Mouse (Mus musculus) induced T-regulatory cell, adult 2 months (primary cell): ENCODE data around the gene Doc2b.

Experiments used
- DNase-seq: peaks from one replicate; pipeline ENCODE4 v3.0.0-alpha.2; 2012; ENCODE audit warnings: low read depth

Doc2b gene

DNA sequence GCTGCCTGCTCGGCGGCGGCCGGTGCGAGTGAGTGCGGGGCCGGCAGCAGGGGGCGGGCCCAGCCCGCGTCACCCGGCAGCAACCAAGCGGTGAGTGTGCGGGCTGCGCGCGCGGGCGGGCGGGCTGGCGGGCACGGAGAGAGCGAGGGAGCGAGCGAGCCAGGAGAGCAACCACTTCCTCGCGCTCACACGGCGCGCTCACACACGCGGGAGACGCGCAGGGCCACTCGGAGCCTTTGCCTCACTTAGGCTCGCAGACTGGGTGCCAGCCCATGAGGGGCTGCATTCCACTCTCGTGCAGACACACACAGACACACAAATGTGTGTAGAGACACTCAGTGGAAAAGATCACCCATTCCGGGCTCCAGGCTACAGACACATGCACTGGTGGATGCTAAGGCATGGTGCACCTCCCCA, at the start of gene Doc2b:
Gene Doc2b, minus strand, starts transcription at position 21 of the 417 bp plus-strand sequence.
- peak; percentile 23 for DNase-seq

DNA sequence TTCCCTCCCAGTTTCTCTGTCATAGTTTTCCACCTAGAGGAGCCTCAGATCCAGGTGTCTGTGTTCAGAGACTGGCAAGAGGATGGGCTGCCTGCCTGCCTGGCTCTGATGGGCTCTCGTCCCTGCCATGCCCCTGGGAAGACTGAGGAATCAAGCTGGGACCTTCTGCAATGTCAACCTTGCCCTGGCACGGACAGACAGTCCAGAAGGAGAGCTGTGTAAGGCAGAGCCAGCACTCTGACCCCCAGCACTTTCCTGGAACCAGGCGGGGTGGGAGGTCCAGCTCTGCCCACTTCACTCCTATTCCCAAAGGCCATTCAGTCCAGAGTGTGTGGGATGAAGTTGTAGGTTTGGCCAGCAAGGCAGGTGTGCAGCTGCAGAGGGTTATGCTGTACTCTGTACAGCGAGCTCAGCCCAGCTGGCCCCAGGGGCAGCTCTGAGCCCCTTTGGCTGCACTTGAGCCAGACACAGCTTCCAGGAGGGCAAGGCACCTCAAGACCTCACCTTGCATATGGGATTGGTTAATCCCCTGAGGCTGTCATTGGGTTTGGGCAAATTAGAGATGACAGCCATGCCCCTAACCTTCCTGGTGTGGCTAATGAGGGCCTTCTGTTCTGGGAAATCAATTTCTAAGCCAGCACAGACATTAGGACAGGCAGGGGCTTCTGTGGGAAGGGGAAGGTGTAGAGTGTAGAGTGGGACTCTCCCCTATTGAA, 47.2 kb upstream of the Doc2b start:
- no peak for DNase-seq

DNA sequence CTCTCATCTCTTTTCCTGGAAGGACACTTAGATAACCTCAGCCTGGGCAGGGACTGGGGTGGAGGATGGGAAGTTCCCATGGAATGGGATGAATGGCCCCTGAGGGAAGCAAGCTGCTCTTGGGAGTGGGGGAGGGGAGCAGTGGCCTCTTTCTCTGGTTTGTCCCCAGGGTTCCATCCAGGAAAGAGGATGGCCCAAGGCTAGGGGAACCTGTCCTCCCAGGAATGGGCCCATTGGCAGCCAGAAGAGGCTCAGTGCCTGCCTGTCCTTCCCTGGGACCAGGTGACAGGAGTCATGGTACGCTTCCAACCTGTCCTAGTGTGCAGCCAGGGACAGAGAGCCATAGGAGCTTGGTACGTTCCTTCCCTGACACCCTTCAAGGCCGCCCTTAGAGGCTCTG, 45.7 kb upstream of the Doc2b start:
- DNase-seq, result no peak

DNA sequence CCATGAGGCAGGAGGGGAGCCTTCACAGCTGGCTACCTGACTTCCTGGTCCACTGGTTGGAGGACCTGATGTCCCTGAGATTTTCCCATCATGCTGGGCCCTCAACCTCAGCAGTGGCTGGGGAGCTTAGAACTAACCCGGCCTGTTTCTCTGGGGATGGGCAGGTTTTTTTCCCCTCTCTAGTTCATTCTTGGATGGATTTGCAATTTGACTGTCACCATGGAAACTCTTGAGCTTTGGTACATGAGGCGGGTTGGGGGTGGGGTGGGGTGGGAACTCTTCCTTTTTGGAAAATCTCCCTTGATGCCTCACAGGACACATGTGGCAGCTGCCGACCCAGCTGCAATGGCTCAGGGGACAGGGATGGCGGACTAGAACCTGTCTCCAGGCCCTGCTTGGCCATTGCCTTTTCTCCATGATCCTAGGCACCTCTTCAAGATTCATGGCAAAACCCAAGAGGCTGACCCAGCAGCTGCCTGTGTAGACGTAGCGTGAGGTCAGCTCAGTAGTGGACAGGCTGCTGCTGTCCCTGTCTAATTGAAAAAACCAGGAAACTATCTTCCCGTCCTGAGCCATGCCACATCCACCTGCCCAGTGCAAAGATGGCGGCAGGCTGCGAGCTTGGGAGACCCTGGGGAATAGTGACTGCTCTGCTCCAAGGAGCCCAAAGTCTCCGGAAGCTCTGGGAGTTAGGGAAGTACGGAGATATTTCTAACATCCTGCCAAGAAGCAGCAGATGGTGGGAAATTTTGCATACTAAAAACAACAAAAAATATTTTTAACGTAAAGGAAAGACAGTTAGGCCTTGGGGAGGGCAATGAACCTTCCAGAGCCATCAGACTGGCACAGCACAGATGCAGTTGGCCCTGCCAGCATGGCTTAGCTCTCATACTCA, 43.9 kb upstream of the Doc2b start:
- no peak for DNase-seq

DNA sequence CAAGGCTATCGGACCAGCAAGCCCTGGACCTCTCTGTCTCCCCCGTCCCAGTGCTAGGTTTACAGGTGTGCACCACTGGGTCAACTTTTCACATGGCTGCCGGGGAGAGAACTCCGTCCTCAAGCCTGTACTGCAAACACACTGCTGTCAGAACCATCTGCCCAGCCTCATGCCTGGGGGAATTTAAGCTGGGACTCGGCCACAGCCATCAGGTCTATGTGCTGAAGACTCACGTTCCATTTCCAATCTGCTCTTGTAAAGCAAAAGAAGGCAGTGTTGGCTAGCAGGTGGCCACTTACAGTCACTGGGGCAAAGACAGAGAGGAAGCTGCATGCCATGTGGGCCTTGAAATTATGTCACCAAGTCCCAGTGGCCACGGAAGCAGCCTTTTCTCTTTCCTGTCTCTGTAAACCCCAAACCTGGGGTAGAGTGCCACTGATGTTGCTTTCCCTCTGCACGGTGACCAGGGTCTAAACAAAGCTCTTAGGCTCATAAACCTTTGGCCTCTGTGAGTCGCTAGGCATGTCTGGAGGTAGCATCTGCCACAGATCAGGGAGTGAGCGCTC, 43.1 kb upstream of the Doc2b start:
- no peak for DNase-seq

DNA sequence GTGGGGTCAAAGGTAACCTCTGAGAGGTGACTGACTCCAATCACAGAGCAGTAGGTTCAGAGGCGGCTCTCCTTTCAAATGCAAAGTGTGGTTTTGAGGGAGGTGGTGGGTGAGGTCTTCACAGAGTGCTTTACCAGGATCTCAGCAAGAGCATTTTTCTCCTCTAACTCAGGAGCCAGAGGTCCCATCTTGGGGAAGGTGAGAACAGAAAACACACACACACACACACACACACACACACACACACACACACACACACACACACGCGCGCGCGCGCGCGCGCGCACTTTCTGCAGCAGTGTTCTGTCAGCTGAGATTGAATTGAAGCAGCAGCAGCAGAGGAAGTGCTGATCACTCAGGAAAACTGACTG, 40.4 kb upstream of the Doc2b start:
- peak; percentile 55 for DNase-seq

DNA sequence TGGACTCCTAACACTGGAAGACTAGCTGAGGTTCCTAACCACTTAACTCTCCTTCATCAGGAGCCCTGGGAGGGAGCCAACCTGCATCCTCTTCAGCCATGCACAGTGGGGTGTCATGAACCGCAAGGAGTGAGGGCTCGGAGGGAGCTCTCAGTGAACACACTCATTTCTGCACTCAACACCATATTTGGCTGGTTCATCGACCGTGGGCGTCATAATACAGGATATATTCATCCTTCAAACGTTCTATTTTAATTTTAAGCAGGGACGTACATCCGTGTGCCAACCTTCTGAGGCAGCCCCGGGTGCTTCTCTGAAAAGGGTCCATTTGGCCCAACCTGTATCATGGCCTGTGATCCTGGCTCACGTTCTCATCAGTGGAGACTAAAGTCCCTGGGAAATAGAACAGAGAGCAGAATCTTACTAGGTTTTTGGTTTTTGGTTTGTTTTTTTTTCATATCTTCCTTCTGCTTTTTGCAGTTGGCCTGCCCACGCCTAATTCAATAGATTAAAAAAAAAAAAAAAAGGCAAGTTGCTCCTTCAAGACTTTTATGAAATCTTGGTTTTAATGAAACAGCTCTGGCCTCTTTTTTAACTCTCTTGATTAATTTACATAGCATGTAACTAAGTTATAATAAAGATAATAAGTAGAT, 39.9 kb upstream of the Doc2b start:
- DNase-seq, result peak; percentile 77

DNA sequence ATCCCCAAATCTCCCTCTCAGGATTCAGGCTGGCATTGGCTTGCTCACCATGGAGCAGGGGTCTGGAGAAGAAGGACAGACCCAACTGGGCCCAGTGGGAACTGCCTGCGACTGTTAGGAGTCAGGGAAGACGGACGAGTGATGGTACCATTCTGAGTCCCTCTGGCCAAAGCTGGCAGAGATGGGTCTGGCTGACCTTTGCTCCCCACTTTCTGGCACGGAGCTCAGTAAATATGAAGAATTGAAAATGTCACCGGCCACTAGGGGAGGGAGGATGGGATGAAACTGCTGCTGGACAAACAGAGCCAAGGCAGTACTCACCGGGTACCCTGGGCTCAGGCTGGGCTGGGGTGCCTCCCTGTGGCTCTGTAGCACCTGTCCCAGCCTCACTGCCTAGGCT, 37.2 kb upstream of the Doc2b start:
- no peak for DNase-seq

DNA sequence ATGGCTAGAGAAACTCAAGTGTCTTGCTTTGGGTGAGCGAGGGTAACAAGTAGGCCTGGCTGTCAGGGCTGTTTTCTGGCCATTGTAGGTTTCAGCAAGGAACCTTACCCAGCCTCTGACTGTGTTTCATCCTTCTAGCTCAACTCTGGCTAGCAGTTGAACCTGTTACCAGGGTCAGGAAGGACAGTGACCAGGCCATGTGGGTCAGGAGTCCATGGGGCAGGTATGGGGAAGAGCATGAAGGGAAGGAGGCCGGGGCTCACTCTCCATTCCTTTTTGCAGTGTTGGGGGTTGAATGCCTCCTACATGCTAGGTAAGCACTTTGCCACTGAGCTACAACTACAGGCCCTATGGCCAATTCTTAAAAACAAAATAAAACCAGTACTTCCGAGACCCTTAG, 34.5 kb upstream of the Doc2b start:
- DNase-seq, result no peak

DNA sequence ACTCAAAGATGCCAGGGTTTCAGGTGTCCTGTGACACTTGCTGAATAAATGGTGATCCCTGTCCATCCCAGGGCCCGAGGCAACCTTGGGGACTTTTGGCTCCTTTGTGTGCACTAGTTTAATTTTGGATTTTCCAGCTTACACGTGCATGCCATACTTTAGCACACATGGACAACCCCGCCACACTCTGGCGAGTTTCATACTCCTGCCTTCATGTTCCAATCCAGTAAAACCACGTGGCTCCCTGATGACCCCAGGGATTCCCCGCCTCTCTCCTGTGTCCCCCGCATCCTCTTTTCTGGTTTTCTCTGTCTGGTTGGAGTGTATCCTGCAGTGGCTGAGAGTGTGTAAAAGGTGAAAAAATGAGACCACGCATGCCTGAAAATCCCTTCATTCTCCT, 31.6 kb upstream of the Doc2b start:
- DNase-seq, result no peak

DNA sequence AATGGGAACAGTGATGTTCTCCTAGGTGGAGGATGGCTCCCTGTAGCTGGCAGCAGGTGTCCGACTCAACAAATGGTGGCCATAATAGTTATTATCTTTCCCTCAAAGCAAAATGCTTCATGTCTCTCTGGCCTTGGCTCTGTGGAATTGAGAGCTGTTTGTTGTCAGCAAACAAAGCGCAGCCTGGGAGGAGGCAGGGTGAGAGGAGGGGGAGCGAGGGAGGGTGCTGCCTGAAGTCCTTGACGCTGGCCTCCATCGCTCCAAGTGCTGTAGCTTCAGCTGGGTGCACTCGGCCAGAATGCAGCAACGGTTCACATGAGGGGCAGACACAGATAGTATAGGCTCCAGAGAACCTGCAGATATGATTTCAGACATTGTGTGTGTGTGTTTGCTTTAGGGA, 27.7 kb upstream of the Doc2b start:
- no peak for DNase-seq

DNA sequence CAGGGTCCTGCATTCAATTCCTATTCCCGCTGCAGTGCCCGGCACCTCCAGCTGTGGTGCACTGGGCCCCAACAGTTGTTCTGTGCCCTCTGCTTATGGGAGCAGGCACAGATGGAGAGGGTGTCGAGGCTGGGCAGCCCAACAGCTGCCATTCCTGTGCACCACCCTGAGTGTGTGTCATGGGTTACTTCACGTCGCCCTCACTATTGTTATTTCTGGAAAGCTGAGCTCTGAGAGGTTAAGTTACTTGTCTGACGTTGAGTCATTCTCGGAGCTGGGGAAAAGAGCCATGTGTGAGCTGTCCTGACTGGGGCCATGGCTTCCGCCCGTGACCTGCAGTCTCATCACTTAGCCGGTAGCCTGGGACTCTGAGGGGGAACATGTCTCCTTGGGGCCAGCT, 17.2 kb upstream of the Doc2b start:
- no peak for DNase-seq

DNA sequence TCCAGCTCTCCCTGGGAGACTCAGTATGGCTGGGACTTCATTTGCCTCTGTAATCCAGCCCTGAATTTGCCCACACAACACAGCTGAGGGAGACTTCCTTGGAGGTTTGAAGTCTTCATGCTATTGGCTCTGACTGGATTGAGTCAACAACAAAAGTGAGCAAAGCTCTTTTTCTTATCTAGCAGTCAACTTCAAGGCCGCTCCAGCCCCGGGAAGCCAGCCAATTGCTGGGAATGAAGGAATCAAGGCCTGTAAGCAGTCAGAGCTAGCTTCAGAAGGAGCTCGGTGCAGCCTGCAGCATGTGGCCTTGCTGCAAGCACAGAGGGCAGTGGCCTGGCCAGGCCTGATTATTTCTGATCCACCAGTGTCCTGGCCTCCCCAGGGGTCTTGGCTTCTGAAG, 16.1 kb upstream of the Doc2b start:
- DNase-seq, result no peak

DNA sequence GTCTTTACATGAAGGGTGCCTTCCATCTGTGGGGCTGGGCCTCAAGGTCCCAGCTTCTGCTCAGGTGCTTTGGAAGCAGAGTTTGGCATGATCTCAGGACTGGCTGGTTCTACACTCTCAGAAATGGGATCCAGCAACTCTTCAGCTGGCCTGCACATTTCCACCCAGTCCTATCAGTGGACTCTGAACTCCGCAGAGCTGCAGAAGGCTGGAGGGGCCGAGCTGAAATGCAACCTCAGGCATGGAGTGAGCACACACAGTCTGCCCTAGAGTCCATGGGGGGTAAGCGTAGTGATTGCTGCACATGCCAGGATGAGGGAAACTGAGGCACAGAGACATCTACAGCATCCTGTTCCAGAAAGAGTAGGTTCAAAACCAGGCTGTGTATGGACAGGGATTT, 14.7 kb upstream of the Doc2b start:
- no peak for DNase-seq

DNA sequence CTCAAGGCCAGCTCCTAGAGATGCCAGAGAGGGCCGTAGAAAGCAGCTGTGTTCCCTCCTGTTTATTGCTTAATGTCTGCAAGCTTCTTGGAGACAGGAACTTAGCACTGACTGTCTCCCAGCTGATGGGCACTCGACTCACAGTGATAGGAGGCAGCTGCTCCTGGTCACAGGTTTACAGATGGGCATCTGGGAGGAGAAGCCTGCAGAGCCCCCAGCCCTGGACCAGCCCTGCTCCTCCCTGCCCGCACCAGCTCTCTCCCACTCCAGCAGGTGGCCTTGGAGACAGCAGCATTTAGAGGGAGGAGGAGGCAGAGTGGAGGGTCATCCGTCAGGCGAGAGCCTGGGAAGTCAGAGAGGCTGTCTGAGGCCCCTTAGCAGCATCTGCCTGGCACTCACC, 11.6 kb upstream of the Doc2b start:
- no peak for DNase-seq

DNA sequence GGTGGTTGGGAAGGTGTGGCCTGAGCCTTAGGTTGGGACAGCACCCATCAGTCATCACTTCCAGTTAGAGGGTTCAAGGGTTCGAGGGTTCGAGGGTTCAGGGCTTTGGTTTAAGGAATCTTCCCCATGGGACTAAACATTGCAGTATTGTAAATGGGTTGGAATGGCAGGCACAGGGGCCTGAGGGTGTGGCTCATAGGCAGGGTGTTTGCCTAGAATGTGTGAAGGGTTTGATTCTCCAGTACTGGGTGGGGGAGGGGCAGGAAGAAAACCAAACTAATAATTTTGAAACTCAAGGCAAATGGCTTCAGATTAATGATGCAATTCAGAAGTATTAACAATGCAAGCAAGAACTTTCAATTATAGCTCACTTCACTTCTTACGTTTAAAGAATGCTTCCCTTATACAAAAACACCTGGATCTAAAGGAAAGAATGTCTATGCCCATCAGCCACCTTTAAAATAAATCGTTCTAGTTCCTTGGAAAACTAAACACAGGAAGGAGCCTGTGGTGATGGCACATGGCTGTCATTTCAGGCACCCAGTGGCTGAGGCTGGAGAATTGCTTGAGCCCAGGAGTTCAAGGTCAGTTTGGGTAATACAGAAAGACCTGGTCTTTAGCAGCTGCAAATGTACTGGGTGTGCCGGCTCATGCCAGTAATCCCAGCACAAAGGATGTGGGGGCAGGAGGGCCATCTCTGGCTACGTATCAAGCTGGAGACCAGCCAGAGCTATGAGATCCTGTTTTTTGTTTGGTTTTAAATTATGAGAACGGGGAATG, 6.1 kb upstream of the Doc2b start:
- DNase-seq, result no peak

DNA sequence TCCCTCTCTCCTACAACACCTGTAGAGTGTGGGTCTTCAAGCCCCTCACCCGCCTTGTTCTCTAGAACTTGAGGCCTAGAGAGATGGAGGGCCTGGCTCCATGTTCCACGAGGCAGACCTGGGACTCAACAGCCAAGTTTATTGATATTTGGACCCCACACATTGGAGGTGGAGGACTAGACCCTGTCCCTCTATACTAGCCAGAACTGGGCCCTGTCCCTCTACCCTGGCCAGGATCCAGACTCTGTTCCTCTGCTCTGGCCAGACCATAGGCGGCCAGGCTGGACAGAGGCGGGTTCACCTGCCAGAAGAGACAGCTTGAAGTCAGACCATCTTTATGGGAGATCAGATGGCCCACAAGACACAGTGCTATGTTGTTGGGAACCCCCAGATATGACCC, 5.5 kb upstream of the Doc2b start:
- DNase-seq, result no peak

DNA sequence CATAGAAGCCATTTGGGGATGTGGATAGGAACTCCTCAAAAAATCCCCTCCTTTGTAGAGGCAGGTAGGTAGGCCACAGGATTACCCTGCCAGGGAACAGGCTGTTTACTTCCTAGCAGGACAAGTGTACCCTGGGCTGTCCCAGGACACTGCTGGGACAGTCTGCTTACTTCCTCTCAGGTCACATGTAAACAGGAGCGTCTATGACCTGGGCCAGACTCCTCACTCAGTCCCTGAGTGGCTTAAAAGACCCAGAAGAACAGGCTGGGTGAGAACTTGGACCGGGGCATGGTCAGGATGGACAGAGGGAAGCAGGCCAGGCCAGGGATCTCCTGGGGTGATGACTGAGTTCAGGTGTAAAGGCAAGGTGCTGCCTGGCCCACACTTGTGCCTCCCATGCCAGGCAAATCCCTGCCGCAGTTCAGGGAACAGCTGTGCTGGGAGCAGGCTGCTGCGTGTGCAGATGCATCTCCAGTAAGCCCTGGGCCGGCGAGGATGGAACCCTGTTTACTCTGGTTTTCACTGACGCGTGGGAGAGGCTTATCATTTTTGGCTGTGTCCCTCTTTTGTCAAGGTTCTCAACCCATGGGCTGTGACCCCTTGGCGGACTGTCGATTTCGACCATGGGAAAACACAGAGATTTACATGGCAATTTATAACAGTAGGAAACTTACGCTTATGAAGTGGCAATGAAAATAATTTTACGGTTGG, 842 bp upstream of the Doc2b start:
- DNase-seq, result no peak

DNA sequence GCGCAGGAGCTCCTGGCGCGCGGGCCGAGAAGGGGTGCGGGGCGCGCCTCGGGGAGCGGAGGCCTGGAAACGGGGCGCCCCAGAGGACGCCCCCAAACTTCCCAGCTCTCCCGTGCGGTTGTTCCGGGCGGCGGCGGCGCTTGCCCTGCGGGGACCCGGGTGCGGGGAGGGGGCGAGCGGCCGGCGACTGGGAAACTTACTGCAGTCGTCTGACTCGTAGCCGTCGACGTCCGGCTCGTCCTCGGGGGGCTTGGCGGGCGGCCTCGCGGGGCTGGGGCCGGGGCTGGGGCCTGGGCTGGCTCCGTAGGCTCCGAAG, 570 bp downstream of the Doc2b start:
- DNase-seq, result no peak

DNA sequence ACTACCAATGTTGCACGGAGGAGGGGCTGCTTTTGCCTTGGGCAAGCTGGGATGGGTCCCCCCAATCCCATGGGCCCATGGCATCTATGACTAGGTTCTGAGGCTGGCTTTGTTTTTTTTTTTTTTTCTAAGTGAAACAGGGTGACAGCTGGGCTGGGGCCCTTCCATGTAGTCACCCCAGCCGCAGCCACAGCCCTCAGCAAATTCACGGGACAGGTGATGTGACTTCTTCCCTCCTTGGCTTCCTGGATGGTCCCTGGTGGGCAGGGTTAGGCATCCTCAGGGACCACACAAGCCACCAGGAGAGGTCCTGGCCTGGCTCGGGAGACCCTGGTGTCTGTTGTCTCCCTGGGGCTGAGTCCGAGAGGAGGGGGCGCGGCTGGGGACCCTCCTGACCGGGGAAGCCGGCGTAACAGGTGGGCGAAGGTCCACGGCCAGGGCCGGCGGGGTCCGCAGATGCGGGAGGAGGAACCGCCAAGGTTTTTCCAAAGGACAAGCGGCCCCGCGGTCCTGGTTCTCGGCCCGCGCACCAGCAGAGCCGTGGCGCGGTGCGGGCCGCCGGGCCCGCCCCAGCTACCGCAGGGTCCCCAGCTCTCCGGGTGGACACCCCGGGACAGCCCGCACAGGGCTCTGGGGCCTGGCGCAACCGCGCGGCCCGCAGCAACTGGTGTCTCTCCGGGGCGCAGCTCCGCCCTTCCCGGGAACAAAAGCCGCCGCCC, 1.1 kb downstream of the Doc2b start:
- no peak for DNase-seq

DNA sequence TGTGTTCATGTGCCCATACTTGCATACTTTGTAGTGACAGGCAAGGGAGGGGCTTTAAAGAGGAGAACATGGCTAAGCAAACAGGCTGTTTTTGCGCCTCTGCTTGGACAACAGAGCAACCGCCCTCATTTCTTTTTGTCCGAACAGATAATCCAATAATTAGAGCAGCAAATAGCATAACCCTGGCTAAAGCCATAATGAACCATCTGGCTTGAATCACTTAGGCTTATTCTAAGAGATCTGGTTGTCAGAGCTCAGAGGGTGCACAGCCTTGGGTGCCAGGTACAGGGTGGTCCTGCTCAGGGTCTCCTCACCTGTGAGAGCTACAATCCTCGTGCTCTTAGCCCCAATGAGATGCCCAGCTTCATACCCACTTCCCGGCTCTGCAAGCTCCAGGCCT, 2.5 kb downstream of the Doc2b start:
- DNase-seq, result no peak
